Mouse (Mus musculus) embryonic facial prominence, embryonic 11.5 days (tissue): ENCODE data around the gene Clasp2. TPM values are rescaled to one million over a fixed set of nuclear protein-coding genes. Genes with fewer than 3 reads are reported as not detected.

Experiments
- ATAC-seq: fragments of 200-750 bp; cut with Nextera tagmentation; replicated peaks from 2 replicates; pipeline ENCODE4 v1.8.0; 2017; ENCODE audit warnings: low read depth; ENCODE audit not compliant: insufficient number of reproducible peaks, low FRiP score, low TSS enrichment
- DNase-seq: peaks from one replicate; pipeline ENCODE4 v3.0.0-alpha.2; 2015; ENCODE audit warnings: low spot score
- H3K27ac ChIP-seq: fragments of 300-500 bp; sonication (generic); replicated peaks from 2 replicates; pipeline ENCODE4 v1.5.1; 2014; ENCODE audit warnings: mild to moderate bottlenecking, low read depth, low read length, control low read depth
- H3K27me3 ChIP-seq: fragments of 300-500 bp; sonication (generic); 2 replicates; pipeline ENCODE4 v1.6.1; 2014; ENCODE audit warnings: mild to moderate bottlenecking, low read length, moderate library complexity, mixed read lengths; ENCODE audit not compliant: control insufficient read depth, insufficient read depth
- H3K36me3 ChIP-seq: fragments of 300-500 bp; sonication (generic); replicated peaks from 2 replicates; pipeline ENCODE4 v1.6.1; 2014; ENCODE audit warnings: low read depth, mild to moderate bottlenecking, low read length, moderate library complexity, mixed read lengths; ENCODE audit not compliant: control insufficient read depth, insufficient read depth
- H3K4me1 ChIP-seq: fragments of 300-500 bp; sonication (generic); 2 replicates; pipeline ENCODE4 v1.6.1; 2014; ENCODE audit warnings: low read length, mixed read lengths; ENCODE audit not compliant: control insufficient read depth, insufficient read depth
- H3K4me2 ChIP-seq: fragments of 300-500 bp; sonication (generic); 2 replicates; pipeline ENCODE4 v1.6.1; 2014; ENCODE audit warnings: low read depth, mild to moderate bottlenecking, control low read depth, low read length, moderate library complexity
- H3K4me3 ChIP-seq: fragments of 300-500 bp; sonication (generic); 2 replicates; pipeline ENCODE4 v1.5.1; 2014; ENCODE audit warnings: low read depth, low read length, control low read depth
- H3K9ac ChIP-seq: fragments of 300-500 bp; sonication (generic); replicated peaks from 2 replicates; pipeline ENCODE4 v1.6.1; 2014; ENCODE audit warnings: mild to moderate bottlenecking, control low read depth, low read length
- H3K9me3 ChIP-seq: fragments of 300-500 bp; sonication (generic); replicated peaks from 2 replicates; pipeline ENCODE4 v1.6.1; 2016; ENCODE audit warnings: mild to moderate bottlenecking, low read length, inconsistent platforms, mixed read lengths; ENCODE audit not compliant: control insufficient read depth
- WGBS: fragments of 180-500 bp; shearing (Covaris S2); extraction: QIAGEN DNeasy Blood & Tissue Kit; methylation state at CpG from one replicate; pipeline ENCODE4 v1.1.7; 2014; 5-methylcytosine and 5-hydroxymethylcytosine counted together
- polyA plus RNA-seq: library from polyadenylated mRNA; unstranded; fragments of >200 nt; fragmentation: Nextera tagmentation; extraction: Ambion mirVana; gene quantifications from 2 replicates; pipeline ENCODE4 v1.2.1, GENCODE M21; 2014

Gene Clasp2
- polyA plus RNA-seq, 1 experiment from 2014 or later: 30.2 TPM

GRCm38 (mm10) chr9:113941103-113941805 lies 200.0 kb downstream of the Clasp2 start:
- Histone ChIP-seq H3K4me3 (no peak overlapping the region), H3K9ac (no peak overlapping the region), H3K36me3 (no peaks in the 10 kb centered on the region), H3K27ac (no peak overlapping the region), H3K9me3 (no peaks in the 10 kb centered on the region), H3K4me2 (no peak overlapping the region), H3K4me1 (no peaks in the 10 kb centered on the region), H3K27me3 (no peaks in the 10 kb centered on the region)
- WGBS: 94% methylated on average over 3 of the region's 3 CpGs
- ATAC-seq: no peak
- no peak for DNase-seq

GRCm38 (mm10) chr9:113943372-113943771 lies 202.1 kb downstream of the Clasp2 start:
- H3K27ac ChIP-seq: no peak overlapping the region
- H3K9me3 ChIP-seq: no peaks in the 10 kb centered on the region
- no peaks in the 10 kb centered on the region for H3K27me3 ChIP-seq
- H3K4me2 ChIP-seq: no peak overlapping the region
- DNase-seq (no peak), ATAC-seq (no peak)
- peaks cover 4% of the 10 kb centered on the region for H3K36me3 ChIP-seq
- 85% methylated on average over 1 of the region's 1 CpGs for WGBS
- H3K4me1 ChIP-seq: no peaks in the 10 kb centered on the region
- H3K4me3 ChIP-seq: no peak overlapping the region
- H3K9ac ChIP-seq: no peak overlapping the region

- WGBS: 91% methylated on average over 1 of the region's 1 CpGs
- DNase-seq (no peak), ATAC-seq (no peak)
- Histone ChIP-seq H3K4me1 (no peaks in the 10 kb centered on the region), H3K27me3 (no peaks in the 10 kb centered on the region), H3K9me3 (no peaks in the 10 kb centered on the region), H3K27ac (no peak overlapping the region), H3K36me3 (peaks cover 5% of the 10 kb centered on the region), H3K4me2 (no peak overlapping the region), H3K4me3 (no peak overlapping the region), H3K9ac (no peak overlapping the region)
Measured at GRCm38 (mm10) chr9:113947216-113947615, 205.9 kb downstream of the Clasp2 start.

GRCm38 (mm10) chr9:113957777-113958176 lies 216.5 kb downstream of the Clasp2 start:
- Histone ChIP-seq H3K36me3 (peaks cover 5% of the 10 kb centered on the region), H3K4me2 (no peak overlapping the region), H3K4me3 (no peak overlapping the region), H3K9me3 (no peaks in the 10 kb centered on the region), H3K27me3 (no peaks in the 10 kb centered on the region), H3K9ac (no peak overlapping the region), H3K4me1 (no peaks in the 10 kb centered on the region), H3K27ac (no peak overlapping the region)
- no peak for ATAC-seq
- DNase-seq: no peak
- 95% methylated on average over 4 of the region's 4 CpGs for WGBS

GRCm38 (mm10) chr9:113963718-113964117 lies 222.4 kb downstream of the Clasp2 start:
- H3K27me3 ChIP-seq: no peaks in the 10 kb centered on the region
- DNase-seq (no peak), ATAC-seq (no peak)
- peaks cover 10% of the 10 kb centered on the region for H3K36me3 ChIP-seq
- H3K27ac ChIP-seq: no peak overlapping the region
- H3K4me2 ChIP-seq: no peak overlapping the region
- no peaks in the 10 kb centered on the region for H3K9me3 ChIP-seq
- H3K9ac ChIP-seq: no peak overlapping the region
- no peak overlapping the region for H3K4me3 ChIP-seq
- no peaks in the 10 kb centered on the region for H3K4me1 ChIP-seq

- Histone ChIP-seq H3K4me1 (no peaks in the 10 kb centered on the region), H3K27ac (no peak overlapping the region), H3K4me3 (no peak overlapping the region), H3K27me3 (no peaks in the 10 kb centered on the region), H3K9me3 (no peaks in the 10 kb centered on the region), H3K4me2 (no peak overlapping the region), H3K36me3 (peaks cover 15% of the 10 kb centered on the region), H3K9ac (no peak overlapping the region)
- WGBS: 91% methylated on average over 8 of the region's 8 CpGs
- ATAC-seq (no peak), DNase-seq (no peak)
Measured at GRCm38 (mm10) chr9:113964415-113964814, 223.1 kb downstream of the Clasp2 start.

GRCm38 (mm10) chr9:113966838-113967237 lies 225.6 kb downstream of the Clasp2 start:
- WGBS: 91% methylated on average over 4 of the region's 4 CpGs
- ATAC-seq (no peak), DNase-seq (no peak)
- H3K27me3 ChIP-seq: no peaks in the 10 kb centered on the region
- H3K4me2 ChIP-seq: no peak overlapping the region
- no peaks in the 10 kb centered on the region for H3K4me1 ChIP-seq
- H3K27ac ChIP-seq: no peak overlapping the region
- no peak overlapping the region for H3K9ac ChIP-seq
- no peak overlapping the region for H3K4me3 ChIP-seq
- H3K9me3 ChIP-seq: no peaks in the 10 kb centered on the region
- peaks cover 15% of the 10 kb centered on the region for H3K36me3 ChIP-seq

- H3K36me3 ChIP-seq: peaks cover 10% of the 10 kb centered on the region
- ATAC-seq: no peak
Measured at GRCm38 (mm10) chr9:113968967-113969366, 227.7 kb downstream of the Clasp2 start.

More at GRCm38 (mm10) chr9:113968967-113969366, 227.7 kb downstream of the Clasp2 start:
- Histone ChIP-seq H3K4me2 (no peak overlapping the region), H3K27me3 (no peaks in the 10 kb centered on the region), H3K27ac (no peak overlapping the region), H3K9me3 (no peaks in the 10 kb centered on the region), H3K4me1 (no peaks in the 10 kb centered on the region), H3K9ac (no peak overlapping the region), H3K4me3 (no peak overlapping the region)
- 94% methylated on average over 7 of the region's 7 CpGs for WGBS
- DNase-seq: no peak
